Mouse (Mus musculus) right cerebral cortex, adult 2 months (tissue): ENCODE data around the gene Atp6v1e2.

Experiments used
- DNase-seq, 2 experiments: peaks; one replicate each; pipeline ENCODE4 v3.0.0; 2021 to 2022; ENCODE audit warnings: low spot score in 2 of 2

Atp6v1e2 gene

DNA sequence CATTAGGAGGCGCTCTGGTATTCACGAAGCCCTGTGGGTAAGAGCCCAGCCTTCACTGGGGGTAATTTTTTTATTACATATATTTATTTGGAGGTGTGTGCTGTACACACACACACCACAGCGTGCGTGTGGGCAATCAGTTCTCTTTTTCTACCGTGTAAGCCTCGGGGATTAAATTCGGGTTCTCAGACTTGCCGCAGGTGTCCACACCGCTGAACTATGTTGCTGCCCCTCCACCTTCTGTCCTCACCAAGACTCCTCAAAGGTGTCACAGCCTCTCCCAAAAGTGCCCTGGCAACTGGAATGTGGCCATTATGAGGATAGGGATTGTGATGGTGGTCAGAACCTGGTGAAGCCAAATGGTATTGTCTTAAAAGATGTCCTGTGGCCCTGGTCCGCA is 30.6 kb downstream of the Atp6v1e2 start, which contains the start of gene Tmem247:
Tmem247 (plus strand) TSS at position 301 of the 400 bp plus-strand sequence.
- no peak for DNase-seq

- DNase-seq: no peak
These were observed 32.2 kb downstream of the Atp6v1e2 start for GRCm38 (mm10) chr17:86915540-86915939.

GRCm38 (mm10) chr17:86913003-86913607 is 34.6 kb downstream of the Atp6v1e2 start:
- peak in 1 of 2 experiments; percentile 48 for DNase-seq

GRCm38 (mm10) chr17:86911261-86911660 is 36.4 kb downstream of the Atp6v1e2 start:
- no peak for DNase-seq

- DNase-seq: peak in 1 of 2 experiments; percentile 43
These were observed 37.8 kb downstream of the Atp6v1e2 start for GRCm38 (mm10) chr17:86909733-86910495.

- no peak for DNase-seq
These were observed 39.4 kb downstream of the Atp6v1e2 start for GRCm38 (mm10) chr17:86908316-86908715.

- DNase-seq: no peak
These were observed 40.6 kb downstream of the Atp6v1e2 start for GRCm38 (mm10) chr17:86907092-86907491.

DNA sequence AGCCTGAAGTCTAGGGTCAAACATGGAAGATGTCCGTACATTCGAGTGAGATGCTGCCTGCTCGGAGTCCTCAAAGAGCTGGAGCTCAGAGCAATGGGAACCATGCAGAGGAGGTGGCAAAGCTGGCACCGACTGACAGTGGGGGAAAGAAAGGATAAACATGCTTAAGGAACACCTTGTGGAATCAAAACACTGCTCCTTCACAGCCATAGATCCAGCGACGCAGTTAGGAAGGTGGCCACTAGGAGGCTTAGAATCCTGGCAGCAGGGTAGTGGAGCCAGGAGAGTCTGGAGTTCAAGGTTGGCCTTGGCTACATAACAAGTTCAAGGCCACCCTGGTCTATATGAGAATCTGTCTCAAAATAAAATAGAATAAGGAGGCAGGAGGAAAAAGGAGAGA is 41.1 kb downstream of the Atp6v1e2 start:
- DNase-seq: no peak

GRCm38 (mm10) chr17:86906136-86906461 is 41.6 kb downstream of the Atp6v1e2 start:
- peak; percentile 89 to 93 for DNase-seq

- peak in 1 of 2 experiments; percentile 40 for DNase-seq
These were observed 42.2 kb downstream of the Atp6v1e2 start for GRCm38 (mm10) chr17:86905297-86906135.

- no peak for DNase-seq
These were observed 43.5 kb downstream of the Atp6v1e2 start for GRCm38 (mm10) chr17:86904206-86904605.

- no peak for DNase-seq
These were observed 44.1 kb downstream of the Atp6v1e2 start for GRCm38 (mm10) chr17:86903596-86903995.

DNA sequence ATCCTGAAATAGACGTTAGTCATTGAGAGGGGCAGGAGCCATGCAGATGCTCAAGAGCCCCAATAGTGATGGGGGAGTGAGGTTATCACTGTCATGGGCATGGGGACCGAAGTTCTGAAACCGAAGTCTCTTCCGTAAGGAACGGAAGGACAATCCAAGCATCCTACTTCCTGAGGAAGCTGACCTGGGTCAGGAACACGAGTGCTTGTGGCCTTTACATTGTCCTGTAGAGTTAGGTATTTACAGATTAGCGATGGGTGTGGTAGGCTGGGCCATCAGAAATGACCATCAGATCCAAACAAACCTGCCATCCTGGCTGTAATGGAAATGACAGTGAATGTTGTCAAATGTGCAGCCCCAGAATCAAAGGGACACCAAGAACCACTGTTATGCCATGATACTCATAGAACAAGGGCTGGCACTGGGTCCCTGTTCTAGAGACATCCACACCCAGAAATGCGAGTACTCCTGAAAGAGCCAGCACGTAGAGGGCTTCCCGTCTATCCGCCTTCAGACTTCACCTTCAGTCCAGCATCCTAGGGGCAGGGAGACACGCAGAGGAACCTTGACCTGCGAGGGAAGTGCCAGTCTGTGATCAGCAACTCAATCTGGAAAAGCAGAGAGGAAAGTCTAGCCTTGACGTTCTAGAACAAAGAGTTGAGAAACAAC is 45.2 kb downstream of the Atp6v1e2 start:
- no peak for DNase-seq

DNA sequence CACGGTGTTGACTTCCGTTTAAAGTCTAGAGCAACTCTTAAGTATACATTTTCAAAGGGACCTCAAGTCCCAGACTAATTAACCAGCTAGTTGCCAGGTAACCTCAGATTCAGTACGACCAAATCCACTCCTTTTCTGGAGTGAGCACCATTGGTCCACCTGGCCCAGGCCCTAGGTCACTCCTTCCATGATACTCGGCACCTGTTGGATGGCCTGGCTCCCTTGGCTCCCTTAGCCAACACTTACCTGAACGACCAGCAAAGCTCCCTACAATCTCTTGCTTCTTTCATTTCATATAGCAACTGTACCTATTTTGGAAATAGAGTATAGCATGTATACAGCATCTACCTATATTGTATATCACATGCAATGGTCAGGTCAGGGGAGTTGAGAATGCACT is 47.1 kb downstream of the Atp6v1e2 start:
- DNase-seq: no peak

DNA sequence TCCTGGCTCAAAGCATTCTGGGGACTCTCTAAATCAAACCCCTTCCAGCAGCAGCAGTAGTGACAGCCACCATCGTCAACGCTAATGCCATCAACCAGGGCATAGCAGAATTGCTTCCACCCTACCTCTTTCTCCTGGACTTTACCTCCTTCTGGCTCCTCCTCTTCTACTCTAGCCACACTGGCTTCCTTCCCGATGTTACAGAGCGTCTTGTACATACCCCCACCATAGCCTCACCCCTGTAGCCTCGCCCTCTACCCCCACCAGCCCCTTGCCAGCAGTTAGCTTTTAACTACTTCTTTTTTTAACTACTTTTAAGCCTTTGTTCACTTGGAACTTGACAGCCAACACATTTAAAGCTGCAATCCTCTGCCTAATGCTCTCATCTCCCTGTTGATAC is 47.9 kb downstream of the Atp6v1e2 start:
- no peak for DNase-seq

DNA sequence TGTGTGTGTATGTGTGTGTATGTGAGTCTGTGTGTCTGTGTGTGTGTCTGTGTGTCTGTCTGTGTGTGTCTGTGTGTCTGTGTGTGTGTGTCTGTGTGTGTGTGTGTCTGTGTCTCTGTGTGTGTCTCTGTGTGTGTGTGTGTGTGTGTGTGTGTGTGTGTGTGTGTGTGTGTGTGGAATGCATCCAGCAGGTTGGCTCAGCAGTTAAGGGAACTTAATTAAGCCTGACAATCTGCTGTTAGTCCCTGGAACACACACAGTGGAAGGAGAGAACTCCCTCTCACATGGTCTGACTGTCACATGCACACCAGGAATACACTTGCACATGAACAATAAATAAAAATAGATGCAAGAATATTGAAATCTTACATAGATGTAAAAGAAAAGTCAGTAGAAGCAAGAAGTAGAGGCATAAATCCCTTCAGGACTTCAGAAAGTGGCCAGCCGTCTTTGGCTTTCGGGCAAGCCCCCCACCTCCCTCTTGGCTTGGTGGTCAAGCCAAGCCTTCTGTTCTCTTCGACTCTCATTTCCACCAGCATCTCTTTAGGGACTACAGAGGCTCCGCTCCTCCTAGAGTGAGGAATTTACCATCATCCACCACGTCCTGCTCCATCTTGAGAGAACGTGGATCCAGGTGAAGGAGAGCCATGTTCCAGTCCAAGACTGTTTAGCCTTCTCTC is 50.1 kb downstream of the Atp6v1e2 start:
- DNase-seq: no peak

GRCm38 (mm10) chr17:86895191-86895590 is 52.5 kb downstream of the Atp6v1e2 start:
- no peak for DNase-seq
